Mouse (Mus musculus) gastrocnemius, adult 18-20 months (tissue): Measurements from ENCODE around the gene Nrxn1. TPM values are rescaled to one million over a fixed set of nuclear protein-coding genes. Genes with fewer than 3 reads are reported as not detected.
A peak's percentile ranks its signal among the peaks of the same experiment; 100 is the strongest.

Experiments used
- DNase-seq: peaks from one replicate; pipeline ENCODE4 v3.0.0; 2021; ENCODE audit warnings: low spot score
- microRNA-seq: library from miRNA; unstranded; fragments of <30 nt; microRNA quantifications from one replicate; pipeline ENCODE4 v1.2.0, GENCODE M21; 2021
- total RNA-seq, 2 experiments: library from RNA; stranded (reverse); gene quantifications; 2 replicates each; pipeline ENCODE4 v1.2.3; 2021

Nrxn1 gene
- total RNA-seq, 2 experiments from 2014 or later, result 0.62 to 1.0 TPM

GRCm38 (mm10) chr17:90088314-90088650, 1004.6 kb downstream of the Nrxn1 start:
- peak; percentile 13 for DNase-seq

- DNase-seq, result no peak
Observed at GRCm38 (mm10) chr17:90087616-90088313, 1005.1 kb downstream of the Nrxn1 start.

DNA sequence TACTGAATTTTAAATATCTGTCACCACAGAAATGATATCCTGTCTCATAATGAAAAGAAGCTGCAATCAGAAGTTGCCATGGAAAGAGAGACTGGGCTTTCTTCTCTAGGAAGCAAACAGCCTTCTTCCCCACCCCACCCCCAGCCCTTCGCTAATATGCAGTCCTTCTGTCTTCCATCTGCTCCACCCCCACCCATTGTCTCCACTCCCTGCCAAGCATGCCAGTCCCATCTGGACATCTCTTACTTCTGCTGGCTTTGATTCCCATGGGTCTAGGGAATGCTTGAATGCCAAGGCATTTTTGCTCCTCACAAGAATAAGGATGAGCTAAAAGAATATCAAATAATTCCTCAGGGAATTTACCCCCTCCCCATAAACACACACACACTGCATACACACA, 1006.0 kb downstream of the Nrxn1 start:
- DNase-seq, result no peak

- no peak for DNase-seq
Observed at GRCm38 (mm10) chr17:90079003-90079402, 1013.9 kb downstream of the Nrxn1 start.

GRCm38 (mm10) chr17:90078488-90078887, 1014.4 kb downstream of the Nrxn1 start:
- no peak for DNase-seq

GRCm38 (mm10) chr17:90062866-90063265, 1030.0 kb downstream of the Nrxn1 start:
- DNase-seq, result no peak

GRCm38 (mm10) chr17:90060872-90061271, 1032.0 kb downstream of the Nrxn1 start:
- DNase-seq, result no peak

DNA sequence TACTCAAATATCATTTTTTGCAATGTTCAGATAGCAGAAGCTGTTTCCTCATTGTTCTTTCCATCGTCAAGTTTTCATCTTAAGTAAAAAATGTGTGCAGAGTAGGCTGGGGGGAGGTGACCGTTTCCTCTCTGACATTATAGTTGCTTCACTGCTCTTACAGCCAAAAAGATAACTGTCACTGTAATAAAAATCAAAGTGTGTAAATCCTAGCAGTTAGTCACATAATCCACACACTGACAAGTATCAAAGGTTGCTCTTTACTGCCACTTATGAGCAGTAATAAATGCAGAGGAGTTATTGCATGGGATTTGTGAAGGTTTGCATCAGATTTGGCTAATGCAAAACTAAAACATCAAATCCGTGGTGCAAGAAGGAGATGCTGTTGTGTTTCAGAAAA, 1032.7 kb downstream of the Nrxn1 start:
- DNase-seq, result no peak

DNA sequence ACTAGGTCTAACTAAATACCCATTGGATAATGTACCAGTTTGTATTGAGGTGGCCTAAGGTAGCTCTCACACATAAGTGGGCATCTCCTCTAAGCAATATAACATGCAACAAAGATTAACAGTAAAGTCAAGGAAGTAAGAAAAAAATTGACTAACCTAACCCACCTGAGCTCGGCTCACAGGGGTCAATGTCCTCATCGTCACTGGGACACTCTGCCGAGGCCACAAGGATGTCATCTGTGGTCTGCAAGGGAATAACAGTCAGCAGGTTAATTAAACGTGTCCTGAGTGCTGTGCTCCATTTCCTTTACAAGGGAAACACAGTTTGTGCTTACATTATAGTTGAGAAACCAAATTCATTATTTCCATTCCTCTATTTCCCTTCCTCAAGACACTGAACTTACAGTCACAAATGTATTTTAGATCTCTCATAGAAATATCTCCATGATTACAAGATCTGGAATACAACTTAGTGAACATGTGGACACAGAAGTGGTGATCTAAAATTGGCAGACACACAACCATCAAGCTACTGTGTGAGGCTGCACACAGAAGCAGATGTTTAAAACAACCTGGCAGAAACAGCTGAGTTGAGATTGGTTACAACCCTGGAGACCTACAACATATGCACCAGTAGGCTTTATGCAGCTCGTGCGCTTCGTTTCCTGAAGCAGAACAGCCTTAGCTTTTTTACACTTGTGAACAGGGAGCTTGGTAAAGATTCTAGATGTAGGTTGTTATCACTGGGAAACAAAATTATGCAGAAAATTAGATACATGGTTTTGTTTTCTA, 1033.4 kb downstream of the Nrxn1 start:
- DNase-seq, result no peak

DNA sequence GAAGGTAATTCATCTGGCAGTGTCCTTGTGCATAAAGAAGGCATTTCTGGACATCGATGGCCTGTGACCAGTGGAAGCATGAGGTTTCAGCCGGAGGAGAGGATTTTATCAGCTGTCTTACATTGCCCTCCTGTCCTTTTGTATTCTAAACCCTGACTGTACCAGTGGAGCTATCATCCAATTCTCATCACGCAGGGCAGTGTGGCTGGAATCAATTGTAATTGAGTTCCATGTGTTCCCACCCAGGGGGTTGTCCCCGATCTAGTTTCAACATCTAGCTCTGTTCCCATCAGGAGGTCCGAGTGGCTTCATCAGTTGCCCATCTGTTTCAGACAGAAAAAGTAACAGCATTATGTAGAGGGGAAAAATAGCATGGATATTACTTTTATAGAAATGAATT, 1038.6 kb downstream of the Nrxn1 start:
- DNase-seq, result no peak

DNA sequence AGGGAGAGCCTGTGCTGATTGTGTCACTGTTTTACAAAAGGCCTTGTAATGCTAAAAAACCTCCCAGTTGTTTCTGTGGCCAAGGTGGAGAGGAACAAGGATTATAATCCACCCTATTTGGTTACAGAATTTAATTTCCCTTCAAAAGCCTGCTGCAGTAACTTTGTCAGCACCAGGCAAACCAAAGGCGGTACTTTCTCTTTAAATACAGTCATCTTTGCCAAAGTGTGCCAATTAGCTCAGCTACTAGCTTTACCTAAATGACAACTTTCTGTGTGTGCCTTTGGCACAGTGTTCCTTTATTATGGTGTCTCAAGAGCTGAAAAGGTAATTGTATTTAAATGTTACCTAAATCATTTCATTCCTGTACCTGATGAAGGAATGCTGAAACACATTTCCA, 1053.6 kb downstream of the Nrxn1 start:
- DNase-seq, result no peak

GRCm38 (mm10) chr17:90032416-90032815, 1060.5 kb downstream of the Nrxn1 start:
- DNase-seq, result no peak

DNA sequence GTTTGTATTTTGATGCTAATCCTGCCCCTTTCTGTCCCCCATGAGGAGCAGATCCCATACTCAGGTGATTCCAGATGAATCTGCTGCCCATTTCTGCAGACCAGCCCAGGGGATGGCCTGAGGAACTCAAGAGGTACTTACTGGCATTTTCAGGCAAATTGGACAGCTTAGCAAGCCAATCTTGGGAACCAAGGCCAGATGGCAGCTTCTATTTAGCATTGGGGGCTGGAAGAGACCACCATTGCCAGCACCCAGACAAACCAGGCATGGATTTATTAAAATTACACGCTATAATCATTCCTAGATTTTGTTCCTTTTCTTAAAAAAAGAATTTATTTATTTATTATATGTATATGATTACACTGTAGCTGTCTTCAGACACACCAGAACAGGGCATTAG, 1076.2 kb downstream of the Nrxn1 start:
- DNase-seq, result no peak

DNA sequence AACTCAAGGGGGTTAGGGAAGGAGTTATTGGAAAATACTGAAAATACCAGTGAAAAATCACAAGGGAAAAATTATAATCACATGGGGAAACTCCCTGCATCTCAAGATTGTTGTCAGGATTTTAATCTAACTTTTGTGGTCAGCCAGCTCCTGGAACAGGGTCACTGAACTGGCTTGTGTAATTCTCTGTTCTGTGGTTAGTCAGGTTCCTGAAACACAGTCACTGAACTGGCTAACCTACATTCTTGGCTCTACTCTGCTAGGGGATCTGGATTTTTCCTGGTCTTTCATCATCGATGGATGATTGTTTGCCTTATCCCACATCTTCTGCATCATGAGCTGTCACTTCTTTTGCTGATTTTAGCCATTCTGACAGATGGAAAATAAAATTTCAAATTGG, 1081.1 kb downstream of the Nrxn1 start:
- DNase-seq, result no peak

- DNase-seq, result no peak
Observed at GRCm38 (mm10) chr17:90007438-90008109, 1085.3 kb downstream of the Nrxn1 start.

GRCm38 (mm10) chr17:89990651-89991050, 1102.2 kb downstream of the Nrxn1 start:
- no peak for DNase-seq

Small RNA genes lying within 50 kb of the gene (microRNA-seq; reads per million reads assigned to microRNA genes)
- gene Gm24510 (not detected), gene Gm27475 (not detected), gene Gm47307 (not detected)
